Mouse (Mus musculus): ENCODE results near the gene Aggf1.

DNA sequence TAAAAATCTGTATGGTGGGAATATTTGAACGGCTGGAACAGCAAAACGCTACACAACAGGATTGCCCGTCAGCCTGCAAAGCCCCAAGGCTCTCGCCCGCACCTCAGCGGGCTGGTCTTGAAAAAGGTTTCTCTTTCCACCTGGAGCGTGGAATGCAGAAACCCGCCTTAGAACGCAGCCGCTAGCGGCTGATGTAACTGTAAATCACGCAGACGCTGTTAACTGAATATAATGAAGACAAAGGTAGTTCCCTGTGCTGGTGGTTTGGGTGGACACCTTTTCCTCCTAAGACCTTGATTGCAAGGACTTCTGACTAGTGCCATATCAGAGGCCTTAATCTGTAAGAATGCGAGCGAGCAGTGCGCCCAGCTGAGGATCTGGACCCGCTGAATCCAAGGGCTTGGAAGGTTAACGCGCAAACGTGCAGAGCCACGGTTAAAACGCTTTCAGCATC lies 50.5 kb downstream of the Aggf1 start:
- TF ChIP-seq CTCF (IDR thresholded peaks at IDR 0.05; ENCODE audit: low read depth) (no peak), EP300 (IDR thresholded peaks at IDR 0.05; ENCODE audit: low read depth) (no peak)

All from heart, postnatal 0 days (tissue).